Mouse (Mus musculus) hindbrain, postnatal 0 days (tissue): ENCODE measurements around the gene Hvcn1. TPM values are rescaled to one million over a fixed set of nuclear protein-coding genes. Genes with fewer than 3 reads are reported as not detected.

ENCODE experiments used
- ATAC-seq: fragments of 200-750 bp; cut with Nextera tagmentation; 2 replicates; pipeline ENCODE4 v1.8.0; 2017; ENCODE audit warnings: mild to moderate bottlenecking, moderate TSS enrichment, moderate library complexity
- DNase-seq: peaks from one replicate; pipeline ENCODE4 v3.0.0-alpha.2; 2015; ENCODE audit warnings: low spot score
- H3K27ac ChIP-seq: fragments of 300-500 bp; sonication (generic); 2 replicates; pipeline ENCODE4 v1.5.1; 2014; ENCODE audit warnings: mild to moderate bottlenecking
- H3K27me3 ChIP-seq: fragments of 300-500 bp; sonication (generic); 2 replicates; pipeline ENCODE4 v1.6.1; 2014; ENCODE audit warnings: low read length, mixed read lengths; ENCODE audit not compliant: insufficient read depth
- H3K36me3 ChIP-seq: fragments of 300-500 bp; sonication (generic); 2 replicates; pipeline ENCODE4 v1.6.1; 2014; ENCODE audit warnings: low read length, mixed read lengths; ENCODE audit not compliant: insufficient read depth
- H3K4me1 ChIP-seq: fragments of 300-500 bp; sonication (generic); 2 replicates; pipeline ENCODE4 v1.6.1; 2014; ENCODE audit warnings: antibody characterized with exemption, low read length, mixed read lengths; ENCODE audit not compliant: insufficient read depth
- H3K4me2 ChIP-seq: fragments of 300-500 bp; sonication (generic); 2 replicates; pipeline ENCODE4 v1.6.1; 2014; ENCODE audit warnings: low read depth, mild to moderate bottlenecking, low read length, moderate library complexity, mixed read lengths
- H3K4me3 ChIP-seq: fragments of 300-500 bp; sonication (generic); 2 replicates; pipeline ENCODE4 v1.5.1; 2014; ENCODE audit warnings: low read length
- H3K9ac ChIP-seq: fragments of 300-500 bp; sonication (generic); replicated peaks from 2 replicates; pipeline ENCODE4 v1.6.1; 2014; ENCODE audit warnings: mild to moderate bottlenecking, low read length, moderate library complexity, mixed read lengths
- H3K9me3 ChIP-seq: fragments of 300-500 bp; sonication (generic); 2 replicates; pipeline ENCODE4 v1.6.1; 2016; ENCODE audit warnings: low read length, mixed read lengths
- CTCF ChIP-seq: IDR thresholded peaks from 2 replicates; pipeline ENCODE4 v1.5.1; 2016; ENCODE audit warnings: antibody characterized with exemption, control low read depth, low read depth
- WGBS: fragments of 180-500 bp; shearing (Covaris S2); extraction: QIAGEN DNeasy Blood & Tissue Kit; methylation state at CpG from one replicate; pipeline ENCODE4 v1.1.7; 2014; 5-methylcytosine and 5-hydroxymethylcytosine counted together
- polyA plus RNA-seq: library from polyadenylated mRNA; unstranded; fragments of >200 nt; fragmentation: Nextera tagmentation; extraction: Ambion mirVana; gene quantifications from 2 replicates; pipeline ENCODE4 v1.2.1, GENCODE M21; 2015
- total RNA-seq: library from RNA; depleted of rRNA; stranded (reverse); fragments of >200 nt; gene quantifications from 2 replicates; pipeline ENCODE4 v1.2.3, GENCODE M21; 2014

Hvcn1 gene
- total and polyA plus RNA-seq, 2 experiments from 2014 or later, result 0.94 to 1.7 TPM

DNA sequence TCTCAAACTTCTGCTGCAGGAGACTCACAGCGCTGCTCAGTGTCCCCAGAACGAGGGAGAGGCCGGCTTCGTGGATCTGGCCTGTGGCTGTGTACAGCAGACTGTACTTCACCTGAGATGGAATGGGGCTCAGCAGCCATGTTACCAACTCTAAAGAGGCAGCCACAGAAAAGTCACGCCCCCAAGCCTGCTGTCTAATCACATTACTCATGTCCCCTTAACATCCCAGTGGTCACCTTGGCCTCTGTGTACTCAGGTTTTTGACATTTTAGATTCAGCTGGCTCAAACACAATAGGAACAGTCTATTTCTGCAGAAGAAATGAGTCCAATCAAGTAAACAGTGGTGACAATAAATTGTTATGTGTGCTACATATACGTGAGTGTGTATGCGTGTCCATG, 41.3 kb downstream of the Hvcn1 start:
- WGBS, result 93% methylated on average over 7 of the region's 7 CpGs
- Histone ChIP-seq H3K9ac (no peak overlapping the region), H3K4me1 (no peaks in the 10 kb centered on the region), H3K9me3 (no peaks in the 10 kb centered on the region), H3K4me3 (no peak overlapping the region), H3K27me3 (no peaks in the 10 kb centered on the region), H3K36me3 (peaks cover 14% of the 10 kb centered on the region), H3K4me2 (no peak overlapping the region), H3K27ac (no peak overlapping the region)
- ATAC-seq (no peak), DNase-seq (no peak)
- no peak for TF ChIP-seq CTCF

DNA sequence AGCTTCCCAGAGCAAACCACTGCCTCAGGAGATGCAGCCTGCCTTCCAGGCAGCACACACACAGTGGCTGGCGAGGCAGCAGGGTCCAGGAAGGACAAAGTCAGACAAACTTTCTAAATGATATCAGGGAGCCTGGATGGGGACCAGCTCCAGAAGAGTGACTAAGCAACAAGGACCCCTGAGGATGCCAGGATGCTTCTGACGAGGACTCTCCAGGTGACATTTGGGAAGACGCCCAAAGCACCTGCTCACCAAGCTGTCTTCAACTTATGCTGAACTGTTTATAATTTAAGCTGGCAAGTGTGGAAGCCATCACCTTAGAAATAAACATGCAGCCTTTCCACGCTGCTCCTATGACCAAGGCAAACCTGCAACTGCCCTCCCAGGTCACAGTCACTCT, 42.7 kb downstream of the Hvcn1 start:
- peaks cover 16% of the 10 kb centered on the region for H3K36me3 ChIP-seq
- DNase-seq, result no peak
- no peak overlapping the region for H3K4me2 ChIP-seq
- H3K27me3 ChIP-seq, result no peaks in the 10 kb centered on the region
- TF ChIP-seq CTCF, result no peak
- no peak for ATAC-seq
- H3K9me3 ChIP-seq, result no peaks in the 10 kb centered on the region
- no peak overlapping the region for H3K4me3 ChIP-seq
- 85% methylated on average over 4 of the region's 4 CpGs for WGBS
- no peaks in the 10 kb centered on the region for H3K4me1 ChIP-seq
- no peak overlapping the region for H3K27ac ChIP-seq
- no peak overlapping the region for H3K9ac ChIP-seq

DNA sequence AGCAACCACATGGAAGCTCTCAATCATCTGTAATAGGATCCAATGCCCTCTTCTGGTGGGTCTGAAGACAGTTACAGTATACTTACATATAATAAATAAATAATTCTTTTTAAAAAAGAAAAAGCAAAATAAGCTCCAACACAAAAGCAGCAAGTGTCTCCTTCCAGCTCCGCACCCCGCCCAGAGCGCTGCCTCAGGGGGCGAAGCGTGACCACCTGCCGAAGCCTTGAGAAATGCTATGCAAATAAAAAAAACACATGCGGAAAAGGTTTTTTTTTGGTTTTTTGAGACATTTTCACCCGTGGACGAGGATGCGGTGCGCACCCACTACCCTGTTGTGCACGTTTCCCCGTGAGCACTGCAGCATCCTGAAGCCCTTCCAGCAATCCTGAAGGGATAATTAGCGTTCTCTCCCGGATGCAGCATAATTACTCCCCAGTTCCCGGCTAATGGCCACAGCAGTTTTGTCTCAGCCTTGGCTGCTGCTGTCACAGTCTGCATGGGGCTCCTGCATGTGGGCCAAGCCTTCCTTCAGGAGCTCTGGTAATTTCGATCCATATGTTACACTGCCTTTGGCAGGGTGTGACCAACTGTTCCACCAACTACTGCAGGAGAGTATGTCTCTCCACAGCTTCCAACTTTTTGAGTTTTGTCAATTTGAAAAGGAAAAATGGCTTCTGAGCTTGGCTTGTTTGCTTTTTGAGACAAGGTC, 45.4 kb downstream of the Hvcn1 start:
- ATAC-seq, result no peak
- no peak overlapping the region for H3K9ac ChIP-seq
- DNase-seq, result no peak
- H3K27me3 ChIP-seq, result no peaks in the 10 kb centered on the region
- 80% methylated on average over 17 of the region's 17 CpGs for WGBS
- H3K4me2 ChIP-seq, result no peak overlapping the region
- no peak overlapping the region for H3K4me3 ChIP-seq
- no peak overlapping the region for H3K27ac ChIP-seq
- no peaks in the 10 kb centered on the region for H3K4me1 ChIP-seq
- no peaks in the 10 kb centered on the region for H3K9me3 ChIP-seq
- H3K36me3 ChIP-seq, result peaks cover 33% of the 10 kb centered on the region
- TF ChIP-seq CTCF, result no peak

DNA sequence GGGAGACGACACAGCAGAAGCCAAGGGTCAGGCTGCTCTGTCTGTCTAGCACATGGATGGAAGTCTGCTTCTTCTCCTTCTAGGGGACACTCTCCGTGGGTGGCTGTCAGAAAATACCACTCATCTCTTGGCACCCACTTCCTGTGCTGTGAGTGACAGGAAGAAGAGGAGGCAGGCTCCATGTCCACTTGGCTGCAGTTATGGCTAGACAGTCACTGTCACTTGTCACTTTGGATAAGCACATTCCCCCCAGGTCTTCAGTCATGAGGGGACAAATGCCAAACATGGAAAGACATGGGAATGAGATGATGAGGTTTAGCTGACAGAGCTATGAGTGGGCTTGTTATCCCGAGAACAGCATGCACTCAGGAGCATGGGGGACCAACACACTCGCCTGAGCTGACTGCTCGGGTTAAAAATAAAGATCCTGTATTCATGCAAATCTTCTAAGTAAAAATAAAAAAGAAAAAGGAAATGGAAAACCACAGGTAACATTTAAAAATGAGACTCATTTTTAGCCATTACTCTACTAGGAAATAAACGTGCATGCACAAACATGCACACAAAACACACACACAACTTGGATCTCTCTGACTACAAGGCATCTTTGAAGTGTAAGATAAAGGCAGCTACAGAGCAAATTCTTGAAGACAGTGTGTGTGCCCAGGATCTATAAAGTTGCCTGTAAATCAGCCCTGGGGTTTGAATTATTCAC, 51.6 kb downstream of the Hvcn1 start:
- Histone ChIP-seq H3K4me3 (no peak overlapping the region), H3K4me1 (no peaks in the 10 kb centered on the region; the same call in 1 of the 2 replicates), H3K27me3 (no peaks in the 10 kb centered on the region), H3K9ac (no peak overlapping the region), H3K36me3 (peaks cover 40% of the 10 kb centered on the region), H3K27ac (no peak overlapping the region), H3K4me2 (no peak overlapping the region), H3K9me3 (no peaks in the 10 kb centered on the region)
- no peak for ATAC-seq
- 82% methylated on average over 6 of the region's 6 CpGs for WGBS
- no peak for TF ChIP-seq CTCF
- no peak for DNase-seq

DNA sequence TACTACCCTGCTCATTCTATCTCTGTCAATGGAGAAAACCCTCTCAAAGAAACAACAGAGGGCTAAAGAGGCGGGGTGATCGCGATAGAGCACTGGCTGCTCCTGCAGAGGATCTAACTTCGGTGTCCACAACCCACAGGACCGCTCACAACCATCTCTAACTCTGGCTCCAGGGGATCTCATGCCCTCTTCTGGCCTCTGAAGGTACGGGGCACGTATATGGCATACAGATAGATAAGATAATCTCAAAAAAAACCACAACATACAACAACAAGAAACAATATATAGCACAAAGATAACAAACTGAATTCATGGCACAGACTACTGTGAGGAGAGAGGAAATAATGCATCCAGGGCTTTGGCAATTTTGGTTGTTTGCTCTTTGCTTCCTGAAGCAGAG, 55.5 kb downstream of the Hvcn1 start:
- ATAC-seq (no peak), DNase-seq (no peak)
- H3K9me3 ChIP-seq, result no peaks in the 10 kb centered on the region
- no peak overlapping the region for H3K4me2 ChIP-seq
- H3K27ac ChIP-seq, result no peak overlapping the region
- no peaks in the 10 kb centered on the region; the same call in 1 of the 2 replicates for H3K4me1 ChIP-seq
- peak; percentile 22 for TF ChIP-seq CTCF
- no peak overlapping the region for H3K4me3 ChIP-seq
- no peak overlapping the region for H3K9ac ChIP-seq
- H3K36me3 ChIP-seq, result peaks cover 20% of the 10 kb centered on the region
- 49% methylated on average over 7 of the region's 7 CpGs for WGBS
- no peaks in the 10 kb centered on the region for H3K27me3 ChIP-seq

DNA sequence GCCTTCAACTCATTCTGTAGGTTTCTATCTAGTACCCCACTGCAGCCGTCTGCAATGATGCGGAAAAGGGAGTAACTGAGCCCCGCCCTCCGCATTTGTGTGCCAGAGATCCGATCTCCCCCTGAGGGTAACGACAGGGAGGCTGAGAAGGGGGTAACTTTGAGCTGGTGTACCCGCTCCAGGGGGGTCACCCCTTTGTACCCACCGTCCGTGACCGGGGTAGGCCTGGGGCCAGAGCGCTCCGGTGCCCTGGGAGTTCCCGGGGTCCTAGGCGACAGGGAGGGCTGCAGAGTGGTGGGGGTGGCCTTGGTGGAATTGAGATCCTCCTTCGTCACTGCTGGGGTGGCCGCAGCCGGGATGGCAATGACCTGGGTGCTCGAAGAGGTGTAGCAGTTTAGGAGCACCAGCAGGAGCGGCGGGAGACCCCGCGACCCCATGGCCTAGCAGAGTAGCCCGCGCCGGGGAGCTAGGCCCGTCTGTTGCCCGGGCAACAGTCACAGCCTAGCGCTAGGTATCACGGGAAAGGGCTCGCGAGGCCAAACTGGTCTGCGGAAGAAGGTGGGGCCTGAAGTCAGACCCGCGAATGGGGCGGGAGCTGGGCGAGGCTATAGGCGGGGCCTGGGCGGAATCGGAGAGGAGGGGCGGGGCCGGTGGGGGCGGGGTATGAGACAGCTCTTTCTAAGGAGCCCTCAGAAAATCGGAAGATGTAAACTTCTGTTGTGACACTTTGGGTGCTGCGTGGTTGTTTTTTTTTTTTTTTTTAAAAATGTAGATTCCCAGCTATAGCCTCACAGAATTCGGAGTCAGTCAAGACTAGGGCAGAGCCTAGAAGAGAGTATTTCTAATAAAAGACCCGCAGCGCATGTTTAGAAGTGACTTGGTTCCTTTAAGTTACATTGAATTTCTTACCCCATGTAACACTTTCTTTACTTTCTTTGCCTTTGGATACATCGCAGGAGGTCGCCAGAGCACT, 57.6 kb downstream of the Hvcn1 start, which contains the start of gene Tctn1:
Gene Tctn1, minus strand, starts transcription at position 528 of the 973 bp plus-strand sequence.
- Histone ChIP-seq H3K9ac (peak within 1 kb of the TSS; percentile 84), H3K4me3 (peak within 1 kb of the TSS; percentile 80), H3K9me3 (no peaks in the 10 kb centered on the region), H3K4me2 (peak within 1 kb of the TSS; percentile 85), H3K36me3 (0 out of 2 replicates have a peak, but pooled peaks cover 2% of the 10 kb centered on the region), H3K27ac (peak within 1 kb of the TSS; percentile 70), H3K27me3 (no peaks in the 10 kb centered on the region), H3K4me1 (no peaks in the 10 kb centered on the region; the same call in 1 of the 2 replicates)
- WGBS, result 1% methylated on average over 49 of the region's 49 CpGs
- peak; percentile 98 for DNase-seq
- peak; percentile 98 for ATAC-seq
- no peak for TF ChIP-seq CTCF
